Mouse (Mus musculus) cortical plate, adult 2 months (tissue): Measurements from ENCODE around the gene Fam19a2.

Source experiments
- CTCF ChIP-seq: fragments of 200-500 bp; IDR thresholded peaks from 2 replicates; pipeline ENCODE4 v1.5.1; 2011; ENCODE audit warnings: mild to moderate bottlenecking, control low read depth, low read length; ENCODE audit not compliant: insufficient read depth; ENCODE audit errors: extremely low read depth
- POLR2A ChIP-seq: fragments of 200-500 bp; IDR thresholded peaks from 2 replicates; pipeline ENCODE4 v1.6.1; 2011; ENCODE audit warnings: mild to moderate bottlenecking, low read length, control low read depth; ENCODE audit not compliant: insufficient read depth; ENCODE audit errors: extremely low read depth

DNA sequence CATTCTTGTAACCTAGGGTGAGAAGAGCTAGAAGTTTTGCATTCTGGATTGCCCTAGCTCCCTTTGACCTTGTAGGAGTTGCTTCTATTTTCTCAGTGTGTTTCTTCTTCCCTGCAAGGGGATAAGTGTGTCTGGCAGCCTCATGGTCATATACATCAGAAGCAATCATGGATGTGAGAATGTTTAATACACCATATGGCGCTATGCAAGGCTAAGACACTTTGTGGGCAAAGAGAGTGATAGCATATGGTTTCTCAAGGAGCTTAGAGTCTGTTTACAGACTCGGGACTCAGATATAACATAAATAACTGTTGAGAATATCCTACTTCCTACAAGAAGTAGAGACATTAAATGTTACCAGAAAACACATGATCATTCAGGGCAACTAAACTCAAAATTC is 315.2 kb downstream of the Fam19a2 start:
- TF ChIP-seq CTCF (no peak), POLR2A (no peak)
